Mouse (Mus musculus): Measurements from ENCODE around the gene Chrnd.

GRCm38 (mm10) chr1:87142456-87142855 is 48.0 kb upstream of the Chrnd start:
- TF ChIP-seq CTCF (IDR thresholded peaks at IDR 0.05) (no peak), EP300 (IDR thresholded peaks at IDR 0.05) (no peak)
